Mouse (Mus musculus): Measurements from ENCODE around the gene Cyp1a1. TPM values are rescaled to one million over a fixed set of nuclear protein-coding genes. Genes with fewer than 3 reads are reported as not detected.

Gene Cyp1a1
- polyA plus RNA-seq, 1 experiment from 2014 or later: not detected

GRCm38 (mm10) chr9:57723796-57724195, 36.1 kb downstream of the Cyp1a1 start:
- ATAC-seq (replicated peaks; ENCODE audit: low FRiP score, low TSS enrichment, low read depth): no peak

DNA sequence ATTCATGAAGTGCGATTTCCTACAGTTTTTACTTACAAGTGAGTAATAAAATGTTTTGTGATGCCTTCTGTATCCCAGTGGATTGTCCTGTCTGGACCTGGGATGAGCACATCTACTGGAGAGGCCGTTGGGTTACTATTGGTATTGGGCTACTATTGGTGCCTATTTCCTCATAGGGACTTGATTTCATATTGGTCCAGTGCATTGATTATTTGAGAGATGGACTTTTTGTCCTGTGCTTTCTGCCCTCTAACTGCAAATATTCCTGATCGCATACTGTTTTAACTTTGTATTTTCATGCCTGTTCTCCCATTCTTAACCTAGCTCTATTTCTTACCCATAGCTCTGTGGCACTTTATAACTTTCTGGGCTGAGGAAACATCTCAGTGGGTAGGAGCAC, 37.0 kb downstream of the Cyp1a1 start:
- H3K4me3 ChIP-seq (ENCODE audit: low read depth, low read length): no peak overlapping the region
- WGBS: 90% methylated on average over 3 of the region's 3 CpGs
- ATAC-seq (replicated peaks; ENCODE audit: low FRiP score, low TSS enrichment, low read depth): no peak
- H3K36me3 ChIP-seq (ENCODE audit: control insufficient read depth, insufficient read depth, low read length): peaks cover 65% of the 10 kb centered on the region
- no peak overlapping the region for H3K4me2 ChIP-seq (ENCODE audit: low read length)
- no peak overlapping the region for H3K27ac ChIP-seq (ENCODE audit: low read depth)
- no peaks in the 10 kb centered on the region for H3K9me3 ChIP-seq (ENCODE audit: control insufficient read depth, low read length)
- DNase-seq (ENCODE audit: low spot score): no peak
- no peaks in the 10 kb centered on the region for H3K27me3 ChIP-seq (replicated peaks; ENCODE audit: control insufficient read depth, insufficient read depth, low read length)
- H3K9ac ChIP-seq (ENCODE audit: low read length): no peak overlapping the region
- no peaks in the 10 kb centered on the region for H3K4me1 ChIP-seq (replicated peaks; ENCODE audit: control insufficient read depth, insufficient read depth, low read length)

More at GRCm38 (mm10) chr9:57723796-57724195, 36.1 kb downstream of the Cyp1a1 start:
- no peaks in the 10 kb centered on the region for H3K9me3 ChIP-seq (ENCODE audit: control insufficient read depth, low read length)
- no peak for DNase-seq (ENCODE audit: low spot score)
- no peak overlapping the region for H3K9ac ChIP-seq (ENCODE audit: low read length)
- H3K36me3 ChIP-seq (ENCODE audit: control insufficient read depth, insufficient read depth, low read length): peaks cover 65% of the 10 kb centered on the region
- H3K4me2 ChIP-seq (ENCODE audit: low read length): no peak overlapping the region
- H3K27me3 ChIP-seq (replicated peaks; ENCODE audit: control insufficient read depth, insufficient read depth, low read length): no peaks in the 10 kb centered on the region
- H3K4me1 ChIP-seq (replicated peaks; ENCODE audit: control insufficient read depth, insufficient read depth, low read length): no peaks in the 10 kb centered on the region
- no peak overlapping the region for H3K4me3 ChIP-seq (ENCODE audit: low read depth, low read length)
- H3K27ac ChIP-seq (ENCODE audit: low read depth): no peak overlapping the region
- WGBS: 79% methylated on average over 5 of the region's 5 CpGs

DNA sequence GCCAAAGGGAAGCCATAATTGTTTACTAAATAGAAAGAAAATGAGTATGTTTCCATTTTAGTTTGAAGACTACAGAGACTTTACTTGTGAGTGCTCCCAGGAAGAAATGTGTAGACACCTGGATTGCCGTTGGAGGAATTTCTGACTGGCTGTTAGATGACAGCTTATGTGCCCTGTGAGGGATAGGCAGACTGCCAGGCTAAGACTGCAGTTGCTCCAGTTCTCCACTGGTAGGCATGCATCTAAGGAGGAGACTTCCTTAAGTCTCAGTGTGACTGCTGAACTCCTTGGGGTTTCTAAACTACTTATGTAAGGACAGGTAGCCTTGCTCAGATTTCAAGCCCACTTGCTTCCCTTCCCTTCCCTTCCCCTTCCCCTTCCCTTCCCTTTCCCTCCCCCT, 40.6 kb downstream of the Cyp1a1 start:
- DNase-seq (ENCODE audit: low spot score): no peak
- Histone ChIP-seq H3K9me3 (ENCODE audit: control insufficient read depth, low read length) (no peaks in the 10 kb centered on the region), H3K36me3 (ENCODE audit: control insufficient read depth, insufficient read depth, low read length) (peaks cover 46% of the 10 kb centered on the region), H3K27me3 (replicated peaks; ENCODE audit: control insufficient read depth, insufficient read depth, low read length) (no peaks in the 10 kb centered on the region), H3K9ac (ENCODE audit: low read length) (no peak overlapping the region), H3K4me1 (replicated peaks; ENCODE audit: control insufficient read depth, insufficient read depth, low read length) (no peaks in the 10 kb centered on the region), H3K27ac (ENCODE audit: low read depth) (no peak overlapping the region), H3K4me2 (ENCODE audit: low read length) (no peak overlapping the region), H3K4me3 (ENCODE audit: low read depth, low read length) (no peak overlapping the region)
- no peak for ATAC-seq (replicated peaks; ENCODE audit: low FRiP score, low TSS enrichment, low read depth)
- 88% methylated on average over 1 of the region's 1 CpGs for WGBS

- ATAC-seq (replicated peaks; ENCODE audit: low FRiP score, low TSS enrichment, low read depth): no peak
- no peak overlapping the region for H3K9ac ChIP-seq (ENCODE audit: low read length)
- H3K27me3 ChIP-seq (replicated peaks; ENCODE audit: control insufficient read depth, insufficient read depth, low read length): no peaks in the 10 kb centered on the region
- H3K36me3 ChIP-seq (ENCODE audit: control insufficient read depth, insufficient read depth, low read length): peaks cover 27% of the 10 kb centered on the region
- no peaks in the 10 kb centered on the region for H3K9me3 ChIP-seq (ENCODE audit: control insufficient read depth, low read length)
- H3K4me1 ChIP-seq (replicated peaks; ENCODE audit: control insufficient read depth, insufficient read depth, low read length): no peaks in the 10 kb centered on the region
- no peak overlapping the region for H3K27ac ChIP-seq (ENCODE audit: low read depth)
- WGBS: 96% methylated on average over 6 of the region's 6 CpGs
- DNase-seq (ENCODE audit: low spot score): no peak
- no peak overlapping the region for H3K4me2 ChIP-seq (ENCODE audit: low read length)
- H3K4me3 ChIP-seq (ENCODE audit: low read depth, low read length): no peak overlapping the region
Measured at GRCm38 (mm10) chr9:57733606-57734005, 45.9 kb downstream of the Cyp1a1 start.

- H3K9me3 ChIP-seq (ENCODE audit: control insufficient read depth, low read length): no peaks in the 10 kb centered on the region
- H3K36me3 ChIP-seq (ENCODE audit: control insufficient read depth, insufficient read depth, low read length): peaks cover 39% of the 10 kb centered on the region
- no peak overlapping the region for H3K27ac ChIP-seq (ENCODE audit: low read depth)
- H3K4me3 ChIP-seq (ENCODE audit: low read depth, low read length): no peak overlapping the region
- WGBS: 94% methylated on average over 5 of the region's 5 CpGs
- ATAC-seq (replicated peaks; ENCODE audit: low FRiP score, low TSS enrichment, low read depth) (no peak), DNase-seq (ENCODE audit: low spot score) (no peak)
- H3K9ac ChIP-seq (ENCODE audit: low read length): no peak overlapping the region
- H3K4me1 ChIP-seq (replicated peaks; ENCODE audit: control insufficient read depth, insufficient read depth, low read length): no peaks in the 10 kb centered on the region
- no peak overlapping the region for H3K4me2 ChIP-seq (ENCODE audit: low read length)
- no peaks in the 10 kb centered on the region for H3K27me3 ChIP-seq (replicated peaks; ENCODE audit: control insufficient read depth, insufficient read depth, low read length)
Measured at GRCm38 (mm10) chr9:57739863-57740262, 52.1 kb downstream of the Cyp1a1 start.

- Histone ChIP-seq H3K9me3 (ENCODE audit: control insufficient read depth, low read length) (no peaks in the 10 kb centered on the region), H3K4me3 (ENCODE audit: low read depth, low read length) (no peak overlapping the region), H3K36me3 (ENCODE audit: control insufficient read depth, insufficient read depth, low read length) (peaks cover 75% of the 10 kb centered on the region), H3K9ac (ENCODE audit: low read length) (no peak overlapping the region), H3K27me3 (replicated peaks; ENCODE audit: control insufficient read depth, insufficient read depth, low read length) (no peaks in the 10 kb centered on the region), H3K4me2 (ENCODE audit: low read length) (no peak overlapping the region), H3K4me1 (replicated peaks; ENCODE audit: control insufficient read depth, insufficient read depth, low read length) (no peaks in the 10 kb centered on the region), H3K27ac (ENCODE audit: low read depth) (no peak overlapping the region)
- ATAC-seq (replicated peaks; ENCODE audit: low FRiP score, low TSS enrichment, low read depth): no peak
- DNase-seq (ENCODE audit: low spot score): no peak
- 75% methylated on average over 3 of the region's 3 CpGs for WGBS
Measured at GRCm38 (mm10) chr9:57744462-57745091, 56.8 kb downstream of the Cyp1a1 start.

- no peak overlapping the region for H3K9ac ChIP-seq (ENCODE audit: low read length)
- DNase-seq (ENCODE audit: low spot score) (no peak), ATAC-seq (replicated peaks; ENCODE audit: low FRiP score, low TSS enrichment, low read depth) (no peak)
- no peaks in the 10 kb centered on the region for H3K4me1 ChIP-seq (replicated peaks; ENCODE audit: control insufficient read depth, insufficient read depth, low read length)
- H3K27me3 ChIP-seq (replicated peaks; ENCODE audit: control insufficient read depth, insufficient read depth, low read length): no peaks in the 10 kb centered on the region
- no peak overlapping the region for H3K4me3 ChIP-seq (ENCODE audit: low read depth, low read length)
- H3K9me3 ChIP-seq (ENCODE audit: control insufficient read depth, low read length): no peaks in the 10 kb centered on the region
- no peak overlapping the region for H3K27ac ChIP-seq (ENCODE audit: low read depth)
- H3K4me2 ChIP-seq (ENCODE audit: low read length): no peak overlapping the region
- 72% methylated on average over 1 of the region's 1 CpGs for WGBS
- peaks cover 80% of the 10 kb centered on the region for H3K36me3 ChIP-seq (ENCODE audit: control insufficient read depth, insufficient read depth, low read length)
Measured at GRCm38 (mm10) chr9:57747067-57747466, 59.3 kb downstream of the Cyp1a1 start.

GRCm38 (mm10) chr9:57748137-57748536, 60.4 kb downstream of the Cyp1a1 start:
- Histone ChIP-seq H3K36me3 (ENCODE audit: control insufficient read depth, insufficient read depth, low read length) (peaks cover 81% of the 10 kb centered on the region), H3K27me3 (replicated peaks; ENCODE audit: control insufficient read depth, insufficient read depth, low read length) (no peaks in the 10 kb centered on the region), H3K27ac (ENCODE audit: low read depth) (no peak overlapping the region), H3K9me3 (ENCODE audit: control insufficient read depth, low read length) (no peaks in the 10 kb centered on the region), H3K9ac (ENCODE audit: low read length) (no peak overlapping the region), H3K4me2 (ENCODE audit: low read length) (no peak overlapping the region), H3K4me3 (ENCODE audit: low read depth, low read length) (no peak overlapping the region), H3K4me1 (replicated peaks; ENCODE audit: control insufficient read depth, insufficient read depth, low read length) (no peaks in the 10 kb centered on the region)
- WGBS: 90% methylated on average over 6 of the region's 6 CpGs
- DNase-seq (ENCODE audit: low spot score): no peak
- no peak for ATAC-seq (replicated peaks; ENCODE audit: low FRiP score, low TSS enrichment, low read depth)

DNA sequence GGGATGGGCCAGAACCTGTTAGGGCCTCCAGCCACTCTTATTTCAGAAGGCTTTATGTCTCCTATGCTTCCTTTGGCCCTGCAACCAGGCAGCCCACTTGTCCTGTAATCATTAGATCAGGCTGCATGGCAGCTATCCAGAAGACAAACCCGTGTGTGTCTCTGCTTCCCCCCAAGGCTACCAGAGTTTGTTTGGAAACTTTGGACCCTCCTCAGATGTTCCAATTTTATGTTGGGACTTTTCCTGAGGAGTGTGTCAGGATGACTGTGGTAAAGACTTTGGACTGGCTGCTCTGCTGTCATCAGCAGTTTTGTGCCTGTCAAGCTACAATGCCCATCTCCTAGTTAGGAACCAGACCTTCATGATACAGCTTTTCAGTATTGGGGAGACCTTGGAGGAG, 61.1 kb downstream of the Cyp1a1 start:
- Histone ChIP-seq H3K4me1 (replicated peaks; ENCODE audit: control insufficient read depth, insufficient read depth, low read length) (no peaks in the 10 kb centered on the region), H3K4me3 (ENCODE audit: low read depth, low read length) (no peak overlapping the region), H3K36me3 (ENCODE audit: control insufficient read depth, insufficient read depth, low read length) (peaks cover 88% of the 10 kb centered on the region), H3K9ac (ENCODE audit: low read length) (no peak overlapping the region), H3K4me2 (ENCODE audit: low read length) (no peak overlapping the region), H3K27ac (ENCODE audit: low read depth) (no peak overlapping the region), H3K9me3 (ENCODE audit: control insufficient read depth, low read length) (no peaks in the 10 kb centered on the region), H3K27me3 (replicated peaks; ENCODE audit: control insufficient read depth, insufficient read depth, low read length) (no peaks in the 10 kb centered on the region)
- WGBS: 66% methylated on average over 1 of the region's 1 CpGs
- ATAC-seq (replicated peaks; ENCODE audit: low FRiP score, low TSS enrichment, low read depth) (no peak), DNase-seq (ENCODE audit: low spot score) (no peak)

Measured in intestine, embryonic 14.5 days (tissue).